ENCODE assay signal across 10 mouse cellular contexts in the genomic region with DNA sequence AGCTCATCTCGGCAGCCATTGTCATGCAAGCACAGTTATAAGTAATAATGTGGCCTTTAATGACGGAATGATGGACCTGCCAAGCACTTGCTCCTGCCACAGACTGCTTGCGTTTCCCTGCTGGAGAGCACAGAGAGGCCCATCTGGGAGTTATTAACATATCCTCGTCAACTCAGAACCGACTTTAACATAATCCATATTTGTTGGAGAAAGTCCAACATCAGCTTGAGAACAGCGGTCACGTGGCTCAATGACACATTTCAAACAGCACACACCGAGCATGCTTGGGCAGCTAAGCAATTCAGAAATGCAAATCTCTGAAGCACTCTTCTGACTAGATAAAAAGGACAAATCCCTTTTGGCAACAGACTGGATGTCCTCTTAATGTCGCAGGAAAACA.
A peak's percentile ranks its signal among the peaks of the same experiment; 100 is the strongest.
DNase-seq lines count a peak whose midpoint lies in the region; ATAC-seq lines count a peak whose summit lies in the region.
"Had no signal": no experiment of that assay in that cellular context is flagged by ENCODE, and none has a peak within 500 bp of the region (broad histone marks: within the 10 kb centered on the region; RNA-seq: fewer than 3 reads in every experiment).

No protein-coding gene starts in this region.

- H3K4me3 ChIP-seq in heart, embryonic 16.5 days (ENCODE audit: low read length): no peak overlapping the region
- H3K4me3 ChIP-seq in hindbrain, embryonic 16.5 days (ENCODE audit: low read length): no peak overlapping the region
- no peak overlapping the region for H3K4me3 ChIP-seq in midbrain, embryonic 10.5 days
- H3K4me3 ChIP-seq: liver, embryonic 13.5 days had no signal

- H3K27me3 ChIP-seq in heart, embryonic 16.5 days (ENCODE audit: control insufficient read depth, insufficient read depth, low read length): no peaks in the 10 kb centered on the region
- H3K27me3 ChIP-seq in hindbrain, embryonic 16.5 days (replicated peaks; ENCODE audit: control insufficient read depth, insufficient read depth, low read length): no peaks in the 10 kb centered on the region
- H3K27me3 ChIP-seq in midbrain, embryonic 10.5 days (ENCODE audit: low read depth, poor library complexity, severe bottlenecking): peaks cover 13% of the 10 kb centered on the region; the same call in 1 of the 2 replicates
- H3K27me3 ChIP-seq: liver, embryonic 13.5 days had no signal

- H3K9ac ChIP-seq in heart, embryonic 16.5 days (ENCODE audit: low read length): no peak overlapping the region
- H3K9ac ChIP-seq in hindbrain, embryonic 16.5 days (ENCODE audit: low read depth, low read length): no peak overlapping the region
- H3K9ac ChIP-seq: liver, embryonic 13.5 days had no signal

- WGBS in heart, embryonic 16.5 days: 42% methylated on average over 9 of the region's 9 CpGs
- WGBS in hindbrain, embryonic 16.5 days: 26% methylated on average over 9 of the region's 9 CpGs
- 69% methylated on average over 9 of the region's 9 CpGs for WGBS in midbrain, embryonic 10.5 days

- H3K27ac ChIP-seq in heart, embryonic 16.5 days (ENCODE audit: low read length): no peak overlapping the region
- peak overlapping the region; percentile 23; the same call in 1 of the 2 replicates for H3K27ac ChIP-seq in hindbrain, embryonic 16.5 days (ENCODE audit: low read depth, low read length)
- peak overlapping the region; percentile 23; the same call in 1 of the 2 replicates for H3K27ac ChIP-seq in midbrain, embryonic 10.5 days (replicated peaks)
- H3K27ac ChIP-seq: liver, embryonic 13.5 days had no signal

- ATAC-seq in heart, embryonic 16.5 days (replicated peaks; ENCODE audit: extremely low read depth, insufficient read depth, low FRiP score): no peak
- peak; percentile 48; the same call in 1 of the 2 replicates for ATAC-seq in hindbrain, embryonic 16.5 days
- no peak for ATAC-seq in megakaryocyte-erythroid progenitor cell, adult 5-6 weeks (replicated peaks; ENCODE audit: low FRiP score, low TSS enrichment, poor library complexity, severe bottlenecking)

- H3K4me2 ChIP-seq in heart, embryonic 16.5 days (ENCODE audit: low read depth, low read length): peak overlapping the region; percentile 39
- H3K4me2 ChIP-seq in hindbrain, embryonic 16.5 days (ENCODE audit: low read length): peak overlapping the region; percentile 25
- H3K4me2 ChIP-seq: liver, embryonic 13.5 days had no signal

- DNase-seq in heart, postnatal 4 days: no peak
- DNase-seq in brain, embryonic 18.5 days (ENCODE audit: low read depth, low spot score): peak; percentile 36
- no peak for DNase-seq in midbrain, embryonic 10.5 days (ENCODE audit: low spot score)
- DNase-seq in spleen, postnatal 10 days (ENCODE audit: low spot score in 2 of 2): no peak
- no peak for DNase-seq in heart, postnatal 14 days
- DNase-seq: liver, embryonic 13.5 days; right cerebral cortex, postnatal 25 days had no signal

- H3K4me1 ChIP-seq in heart, embryonic 16.5 days (ENCODE audit: control insufficient read depth, insufficient read depth, low read length): peaks cover 6% of the 10 kb centered on the region
- H3K4me1 ChIP-seq in hindbrain, embryonic 16.5 days (ENCODE audit: control insufficient read depth, insufficient read depth, low read depth, low read length): peaks cover 6% of the 10 kb centered on the region
- H3K4me1 ChIP-seq in midbrain, embryonic 10.5 days: peaks cover 15% of the 10 kb centered on the region
- H3K4me1 ChIP-seq: liver, embryonic 13.5 days had no signal

- no peaks in the 10 kb centered on the region for H3K9me3 ChIP-seq in heart, embryonic 16.5 days (replicated peaks; ENCODE audit: control insufficient read depth, low read length)
- H3K9me3 ChIP-seq in hindbrain, embryonic 16.5 days (ENCODE audit: control insufficient read depth, low read length): no peaks in the 10 kb centered on the region
- H3K9me3 ChIP-seq in midbrain, embryonic 10.5 days (replicated peaks): no peaks in the 10 kb centered on the region
- H3K9me3 ChIP-seq: liver, embryonic 13.5 days had no signal

- intact Hi-C loops in heart, postnatal 14 days (cut with DNase I): no loop called here

- H3K36me3 ChIP-seq in heart, embryonic 16.5 days (ENCODE audit: control insufficient read depth, insufficient read depth): no peaks in the 10 kb centered on the region
- no peaks in the 10 kb centered on the region for H3K36me3 ChIP-seq in hindbrain, embryonic 16.5 days (ENCODE audit: control insufficient read depth, insufficient read depth, low read length)
- no peaks in the 10 kb centered on the region for H3K36me3 ChIP-seq in midbrain, embryonic 10.5 days
- H3K36me3 ChIP-seq: liver, embryonic 13.5 days had no signal
